Mouse (Mus musculus): ENCODE measurements around the gene Btbd9. TPM values are rescaled to one million over a fixed set of nuclear protein-coding genes. Genes with fewer than 3 reads are reported as not detected.

Btbd9 gene
- polyA plus RNA-seq, 1 experiment = 15.3 TPM

DNA sequence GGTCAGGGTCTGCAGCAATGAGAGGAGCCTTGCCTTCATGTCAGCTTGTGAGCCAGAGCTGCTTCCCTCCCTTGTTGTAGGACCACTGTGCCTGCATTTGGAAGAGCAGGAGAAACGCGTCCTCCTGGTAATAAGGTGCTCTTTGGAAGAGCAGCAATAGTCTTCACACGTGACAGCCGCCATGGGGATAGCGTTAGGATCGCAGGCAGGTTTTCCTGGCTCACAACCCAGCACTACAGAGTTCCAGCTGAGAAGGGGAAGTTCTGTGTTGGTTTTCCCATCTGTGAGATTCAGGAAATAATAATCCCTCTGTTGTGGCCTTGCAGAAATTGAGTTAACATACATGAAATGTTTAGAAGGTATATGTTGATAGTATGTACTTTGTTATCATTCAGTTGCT is 392.7 kb downstream of the Btbd9 start:
- no peak overlapping the region for H3ac ChIP-seq (ENCODE audit: control insufficient read depth, insufficient read length, low read depth)
- H3K27me3 ChIP-seq (ENCODE audit: control insufficient read depth, insufficient read depth, insufficient read length) = no peaks in the 10 kb centered on the region
- no peak for TF ChIP-seq FOSL1 (IDR thresholded peaks at IDR 0.05; ENCODE audit: insufficient read depth, low read length, poor library complexity, severe bottlenecking)
- no peak for TF ChIP-seq CEBPB (IDR thresholded peaks at IDR 0.05; ENCODE audit: low read depth)
- TF ChIP-seq USF1 (IDR thresholded peaks at IDR 0.05; ENCODE audit: low read depth) = no peak
- TF ChIP-seq MYOG (IDR thresholded peaks at IDR 0.05; ENCODE audit: control insufficient read depth, extremely low read depth, insufficient read length) = no peak
- TF ChIP-seq MAX (IDR thresholded peaks at IDR 0.05) = no peak
- TF ChIP-seq CTCF (IDR thresholded peaks at IDR 0.05; ENCODE audit: control insufficient read depth, insufficient read depth, insufficient read length) = no peak
- TF ChIP-seq MYOD1 (IDR thresholded peaks at IDR 0.05; ENCODE audit: control insufficient read depth, insufficient read length, low read depth) = no peak
- peaks cover 70% of the 10 kb centered on the region for H3K79me2 ChIP-seq (ENCODE audit: control insufficient read depth, insufficient read depth)
- H3K79me3 ChIP-seq (ENCODE audit: low read depth) = peaks cover 12% of the 10 kb centered on the region
- no peak overlapping the region for H3K4me3 ChIP-seq (ENCODE audit: insufficient read depth, poor library complexity, severe bottlenecking)
- no peaks in the 10 kb centered on the region for H3K36me3 ChIP-seq (ENCODE audit: control insufficient read depth, insufficient read depth)

DNA sequence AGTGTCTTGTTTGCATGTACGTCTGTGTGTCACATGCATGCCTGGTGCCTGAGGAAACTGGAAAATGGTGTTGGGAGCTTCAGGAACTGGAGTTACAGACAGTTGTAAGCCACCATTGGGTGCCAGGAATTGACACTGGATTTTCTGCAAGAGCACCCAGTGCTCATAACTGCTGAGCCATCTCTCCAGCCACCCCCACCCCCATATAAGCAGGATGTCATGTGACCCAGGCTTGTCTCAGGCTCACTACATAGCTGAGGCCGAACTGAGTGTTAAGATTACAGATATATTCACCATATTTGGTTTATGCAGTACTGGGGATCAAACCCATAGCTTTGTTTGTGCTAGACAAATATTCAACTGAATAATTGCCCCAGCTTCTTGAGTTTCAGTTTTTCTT is 394.2 kb downstream of the Btbd9 start:
- no peaks in the 10 kb centered on the region for H3K27me3 ChIP-seq (ENCODE audit: control insufficient read depth, insufficient read depth, insufficient read length)
- H3K79me3 ChIP-seq (ENCODE audit: low read depth) = peaks cover 9% of the 10 kb centered on the region
- H3ac ChIP-seq (ENCODE audit: control insufficient read depth, insufficient read length, low read depth) = no peak overlapping the region
- TF ChIP-seq CTCF (IDR thresholded peaks at IDR 0.05; ENCODE audit: control insufficient read depth, insufficient read depth, insufficient read length) = no peak
- TF ChIP-seq CEBPB (IDR thresholded peaks at IDR 0.05; ENCODE audit: low read depth) = no peak
- TF ChIP-seq MYOD1 (IDR thresholded peaks at IDR 0.05; ENCODE audit: control insufficient read depth, insufficient read length, low read depth) = no peak
- TF ChIP-seq FOSL1 (IDR thresholded peaks at IDR 0.05; ENCODE audit: insufficient read depth, low read length, poor library complexity, severe bottlenecking) = no peak
- no peak for TF ChIP-seq USF1 (IDR thresholded peaks at IDR 0.05; ENCODE audit: low read depth)
- TF ChIP-seq MAX (IDR thresholded peaks at IDR 0.05) = no peak
- TF ChIP-seq MYOG (IDR thresholded peaks at IDR 0.05; ENCODE audit: control insufficient read depth, extremely low read depth, insufficient read length) = no peak
- peaks cover 61% of the 10 kb centered on the region for H3K79me2 ChIP-seq (ENCODE audit: control insufficient read depth, insufficient read depth)
- H3K4me3 ChIP-seq (ENCODE audit: insufficient read depth, poor library complexity, severe bottlenecking) = no peak overlapping the region
- peaks cover 5% of the 10 kb centered on the region for H3K36me3 ChIP-seq (ENCODE audit: control insufficient read depth, insufficient read depth)

DNA sequence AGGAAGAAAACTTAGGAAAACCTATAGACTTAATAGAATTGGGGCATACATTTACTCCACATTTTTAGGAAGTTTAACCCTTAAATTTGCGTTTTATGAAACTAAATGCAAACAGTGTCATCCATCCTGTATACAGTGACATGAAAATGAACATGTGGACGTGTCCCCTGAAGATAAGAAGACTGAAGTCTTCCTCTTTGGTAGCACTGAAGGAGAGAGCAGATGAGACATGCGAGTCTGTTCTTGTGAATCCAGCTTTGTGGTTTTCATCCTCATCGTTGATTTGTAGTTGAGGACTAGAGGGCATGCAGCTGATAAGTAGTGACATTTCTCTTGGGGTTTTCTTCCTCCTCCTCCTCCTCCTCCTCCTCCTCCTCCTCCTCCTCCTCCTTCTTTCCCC is 394.7 kb downstream of the Btbd9 start:
- no peak overlapping the region for H3K4me3 ChIP-seq (ENCODE audit: insufficient read depth, poor library complexity, severe bottlenecking)
- peaks cover 10% of the 10 kb centered on the region for H3K79me3 ChIP-seq (ENCODE audit: low read depth)
- no peak overlapping the region for H3ac ChIP-seq (ENCODE audit: control insufficient read depth, insufficient read length, low read depth)
- H3K36me3 ChIP-seq (ENCODE audit: control insufficient read depth, insufficient read depth) = peaks cover 6% of the 10 kb centered on the region
- TF ChIP-seq CTCF (IDR thresholded peaks at IDR 0.05; ENCODE audit: control insufficient read depth, insufficient read depth, insufficient read length) (no peak), FOSL1 (IDR thresholded peaks at IDR 0.05; ENCODE audit: insufficient read depth, low read length, poor library complexity, severe bottlenecking) (no peak), MYOD1 (IDR thresholded peaks at IDR 0.05; ENCODE audit: control insufficient read depth, insufficient read length, low read depth) (no peak), MYOG (IDR thresholded peaks at IDR 0.05; ENCODE audit: control insufficient read depth, extremely low read depth, insufficient read length) (no peak), USF1 (IDR thresholded peaks at IDR 0.05; ENCODE audit: low read depth) (no peak), MAX (IDR thresholded peaks at IDR 0.05) (no peak)
- no peaks in the 10 kb centered on the region for H3K27me3 ChIP-seq (ENCODE audit: control insufficient read depth, insufficient read depth, insufficient read length)
- H3K79me2 ChIP-seq (ENCODE audit: control insufficient read depth, insufficient read depth) = peaks cover 56% of the 10 kb centered on the region

DNA sequence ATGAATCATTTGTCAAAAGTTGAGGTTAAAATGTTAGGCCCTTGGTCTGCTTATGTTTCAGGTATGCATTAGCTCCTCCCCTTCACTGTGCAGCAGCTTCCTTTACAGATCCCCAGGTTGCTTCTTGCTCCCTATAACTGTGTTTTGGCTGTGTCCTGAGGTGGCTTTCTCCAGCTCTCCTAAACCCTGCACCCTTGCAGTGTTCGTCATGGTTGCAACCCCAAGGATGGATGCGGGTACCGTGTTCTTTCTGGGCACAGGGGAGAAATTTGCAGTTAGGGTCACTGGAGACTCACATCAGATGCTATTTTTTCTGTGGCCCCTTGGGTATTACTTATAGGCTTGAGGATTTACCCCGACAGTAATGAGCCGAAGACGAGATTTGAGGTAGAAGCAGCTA is 396.1 kb downstream of the Btbd9 start:
- TF ChIP-seq MYOD1 (IDR thresholded peaks at IDR 0.05; ENCODE audit: control insufficient read depth, insufficient read length, low read depth) (no peak), MYOG (IDR thresholded peaks at IDR 0.05; ENCODE audit: control insufficient read depth, extremely low read depth, insufficient read length) (no peak)
- Histone ChIP-seq H3K79me3 (ENCODE audit: low read depth) (peaks cover 12% of the 10 kb centered on the region), H3K27me3 (ENCODE audit: control insufficient read depth, insufficient read depth, insufficient read length) (no peaks in the 10 kb centered on the region), H3ac (ENCODE audit: control insufficient read depth, insufficient read length, low read depth) (no peak overlapping the region), H3K4me3 (ENCODE audit: insufficient read depth, poor library complexity, severe bottlenecking) (no peak overlapping the region), H3K36me3 (ENCODE audit: control insufficient read depth, insufficient read depth) (peaks cover 6% of the 10 kb centered on the region), H3K79me2 (ENCODE audit: control insufficient read depth, insufficient read depth) (peaks cover 50% of the 10 kb centered on the region)

DNA sequence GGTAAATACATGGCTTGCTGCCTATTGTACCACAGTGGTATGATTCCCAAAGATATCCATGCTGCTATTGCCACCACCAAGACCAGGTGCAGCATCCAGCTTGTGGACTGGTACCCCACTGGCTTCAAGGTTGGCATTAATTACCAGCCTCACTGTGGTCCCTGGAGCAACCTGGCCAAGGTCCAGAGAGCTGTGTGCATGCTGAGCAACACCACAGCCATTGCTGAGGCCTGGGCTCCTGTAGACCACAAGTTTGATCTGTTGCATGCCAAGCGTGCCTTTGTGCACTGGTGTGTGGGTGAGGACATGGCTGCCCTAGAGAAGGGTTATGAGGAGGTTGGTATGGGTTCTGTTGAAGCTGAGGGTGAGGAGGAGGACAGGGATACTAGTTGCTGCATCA is 397.9 kb downstream of the Btbd9 start:
- peaks cover 36% of the 10 kb centered on the region for H3K79me2 ChIP-seq (ENCODE audit: control insufficient read depth, insufficient read depth)
- peaks cover 6% of the 10 kb centered on the region for H3K36me3 ChIP-seq (ENCODE audit: control insufficient read depth, insufficient read depth)
- no peak overlapping the region for H3ac ChIP-seq (ENCODE audit: control insufficient read depth, insufficient read length, low read depth)
- no peak overlapping the region for H3K4me3 ChIP-seq (ENCODE audit: insufficient read depth, poor library complexity, severe bottlenecking)
- H3K27me3 ChIP-seq (ENCODE audit: control insufficient read depth, insufficient read depth, insufficient read length) = no peaks in the 10 kb centered on the region
- H3K79me3 ChIP-seq (ENCODE audit: low read depth) = peaks cover 10% of the 10 kb centered on the region
- no peak for TF ChIP-seq MYOD1 (IDR thresholded peaks at IDR 0.05; ENCODE audit: control insufficient read depth, insufficient read length, low read depth)
- TF ChIP-seq CTCF (IDR thresholded peaks at IDR 0.05; ENCODE audit: control insufficient read depth, insufficient read depth, insufficient read length) = no peak
- no peak for TF ChIP-seq MYOG (IDR thresholded peaks at IDR 0.05; ENCODE audit: control insufficient read depth, extremely low read depth, insufficient read length)
- TF ChIP-seq MAX (IDR thresholded peaks at IDR 0.05) = no peak
- TF ChIP-seq USF1 (IDR thresholded peaks at IDR 0.05; ENCODE audit: low read depth) = no peak
- no peak for TF ChIP-seq FOSL1 (IDR thresholded peaks at IDR 0.05; ENCODE audit: insufficient read depth, low read length, poor library complexity, severe bottlenecking)
- TF ChIP-seq CEBPB (IDR thresholded peaks at IDR 0.05; ENCODE audit: low read depth) = no peak

DNA sequence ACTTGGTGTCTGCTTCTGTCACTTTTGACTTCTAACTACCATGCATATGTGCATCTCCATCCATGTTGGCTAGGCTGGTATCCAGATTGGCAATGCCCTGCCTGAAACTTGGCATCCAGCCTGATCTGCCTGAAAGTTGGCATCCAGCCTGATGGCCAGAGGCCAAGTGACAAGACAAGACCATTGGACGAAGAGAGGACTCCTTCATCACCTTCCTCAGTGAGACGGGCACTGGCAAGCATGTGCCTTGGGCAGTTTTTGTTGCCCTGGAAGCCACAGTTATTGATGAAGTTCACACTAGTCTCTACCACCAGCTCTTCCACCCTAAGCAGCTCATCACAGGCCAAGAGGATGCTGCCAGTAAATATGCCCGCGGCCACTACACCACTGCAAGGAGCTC is 398.9 kb downstream of the Btbd9 start:
- Histone ChIP-seq H3K79me2 (ENCODE audit: control insufficient read depth, insufficient read depth) (peaks cover 26% of the 10 kb centered on the region), H3K79me3 (ENCODE audit: low read depth) (peaks cover 5% of the 10 kb centered on the region), H3ac (ENCODE audit: control insufficient read depth, insufficient read length, low read depth) (no peak overlapping the region), H3K27me3 (ENCODE audit: control insufficient read depth, insufficient read depth, insufficient read length) (no peaks in the 10 kb centered on the region), H3K4me3 (ENCODE audit: insufficient read depth, poor library complexity, severe bottlenecking) (no peak overlapping the region), H3K36me3 (ENCODE audit: control insufficient read depth, insufficient read depth) (peaks cover 6% of the 10 kb centered on the region)
- TF ChIP-seq USF1 (IDR thresholded peaks at IDR 0.05; ENCODE audit: low read depth) (no peak), CTCF (IDR thresholded peaks at IDR 0.05; ENCODE audit: control insufficient read depth, insufficient read depth, insufficient read length) (no peak), MAX (IDR thresholded peaks at IDR 0.05) (no peak), FOSL1 (IDR thresholded peaks at IDR 0.05; ENCODE audit: insufficient read depth, low read length, poor library complexity, severe bottlenecking) (no peak), MYOG (IDR thresholded peaks at IDR 0.05; ENCODE audit: control insufficient read depth, extremely low read depth, insufficient read length) (no peak), MYOD1 (IDR thresholded peaks at IDR 0.05; ENCODE audit: control insufficient read depth, insufficient read length, low read depth) (no peak), CEBPB (IDR thresholded peaks at IDR 0.05; ENCODE audit: low read depth) (no peak)

Other genes with a start within 250 kb of the Btbd9 start
- gene Dnah8, start 47.9 kb upstream of the Btbd9 start, polyA plus RNA-seq (2012; fragmentation: generic; extraction: Trizol) = 0.32 TPM
- gene Glo1, start 50.4 kb upstream of the Btbd9 start, polyA plus RNA-seq (2012; fragmentation: generic; extraction: Trizol) = 122 TPM

Data from C2C12 (cell line).